Mouse (Mus musculus): ENCODE measurements at regions not wholly inside any gene's neighbourhood (a gene's known extent, or its start where the extent isn't known, plus 50 kb on each side); places are given as distances from the start of the nearest gene placed in this dataset.

GRCm38 (mm10) chr12:54454606-54455005, 201.8 kb downstream of the Sptssa start:
- no peak for DNase-seq (ENCODE audit: low read depth)

- no peak for DNase-seq (ENCODE audit: low read depth)
Measured at GRCm38 (mm10) chr12:54453343-54453742, 203.0 kb downstream of the Sptssa start.

GRCm38 (mm10) chr12:54450369-54450768, 206.0 kb downstream of the Sptssa start:
- no peak for DNase-seq (ENCODE audit: low read depth)

DNA sequence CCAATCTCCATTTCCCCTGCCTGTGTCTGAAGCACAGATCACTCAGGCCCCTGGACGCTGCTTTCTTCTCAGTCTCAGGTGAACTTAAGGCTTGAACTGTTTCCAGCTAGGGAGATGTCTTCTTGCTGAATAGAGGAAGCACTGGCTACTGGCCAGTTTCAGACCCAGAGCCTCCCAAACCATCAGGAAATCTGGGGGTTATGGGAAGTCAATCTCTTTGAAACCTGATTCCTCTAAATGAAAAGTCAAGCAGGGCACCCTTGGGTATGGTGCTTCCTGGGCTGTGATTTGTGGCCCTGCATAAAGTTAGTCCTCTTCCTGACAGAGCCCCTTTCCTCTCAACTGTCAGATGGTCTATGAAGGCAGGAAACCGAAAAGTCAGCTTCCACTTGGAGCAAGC, 208.2 kb downstream of the Sptssa start:
- no peak for DNase-seq (ENCODE audit: low read depth)

- DNase-seq (ENCODE audit: low read depth), result no peak
Measured at GRCm38 (mm10) chr12:54447354-54447753, 209.0 kb downstream of the Sptssa start.

DNA sequence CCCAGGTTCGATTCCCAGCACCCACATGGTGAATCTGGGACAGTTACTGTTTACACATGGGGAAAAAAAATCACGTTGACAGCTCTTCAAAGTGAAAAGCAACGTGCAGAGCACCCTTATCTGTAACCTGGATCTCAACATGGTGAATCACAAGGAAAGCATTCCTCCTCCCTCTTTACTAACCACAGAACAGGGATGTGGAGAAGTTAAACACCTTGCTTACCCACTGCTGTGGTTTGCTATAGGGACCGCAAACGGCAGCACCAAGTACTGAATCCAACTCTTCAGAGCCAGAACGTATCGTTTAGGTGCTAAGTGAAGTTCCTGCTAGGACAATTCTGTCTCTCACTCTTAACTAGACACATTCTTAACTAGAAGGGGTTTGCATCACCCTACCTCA, 210.0 kb downstream of the Sptssa start:
- no peak for DNase-seq (ENCODE audit: low read depth)

- no peak for DNase-seq (ENCODE audit: low read depth)
Measured at GRCm38 (mm10) chr12:54444416-54444815, 212.0 kb downstream of the Sptssa start.

GRCm38 (mm10) chr12:54443285-54443684, 213.1 kb downstream of the Sptssa start:
- no peak for DNase-seq (ENCODE audit: low read depth)

- DNase-seq (ENCODE audit: low read depth), result no peak
Measured at GRCm38 (mm10) chr12:54442408-54442807, 214.0 kb downstream of the Sptssa start.

- DNase-seq (ENCODE audit: low read depth), result no peak
Measured at GRCm38 (mm10) chr12:54440851-54441593, 215.4 kb downstream of the Sptssa start.

- no peak for DNase-seq (ENCODE audit: low read depth)
Measured at GRCm38 (mm10) chr12:54438793-54439192, 217.6 kb downstream of the Sptssa start.

- no peak for DNase-seq (ENCODE audit: low read depth)
Measured at GRCm38 (mm10) chr12:54425236-54425635, 221.6 kb upstream of the Egln3 start.

DNA sequence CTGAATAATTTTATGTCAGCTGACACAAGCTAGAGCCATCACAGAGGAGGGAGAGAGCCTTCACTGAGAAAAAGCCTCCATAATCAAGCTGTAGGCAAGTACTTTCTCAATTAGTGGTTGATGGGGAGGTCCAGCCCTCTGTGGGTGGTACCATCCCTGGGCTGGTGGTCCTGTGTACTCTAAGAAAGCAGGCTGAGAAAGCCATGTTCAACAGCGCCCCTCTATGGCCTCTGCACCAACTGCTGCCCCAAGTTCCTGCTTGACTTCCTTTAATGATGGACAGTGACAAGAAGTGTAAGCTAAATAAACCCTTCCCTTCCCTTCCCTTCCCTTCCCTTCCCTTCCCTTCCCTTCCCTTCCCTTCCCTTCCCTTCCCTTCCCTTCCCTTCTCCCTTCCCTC, 211.2 kb upstream of the Egln3 start:
- no peak for DNase-seq (ENCODE audit: low read depth)

- DNase-seq (ENCODE audit: low read depth), result no peak
Measured at GRCm38 (mm10) chr12:54414201-54414600, 210.5 kb upstream of the Egln3 start.

DNA sequence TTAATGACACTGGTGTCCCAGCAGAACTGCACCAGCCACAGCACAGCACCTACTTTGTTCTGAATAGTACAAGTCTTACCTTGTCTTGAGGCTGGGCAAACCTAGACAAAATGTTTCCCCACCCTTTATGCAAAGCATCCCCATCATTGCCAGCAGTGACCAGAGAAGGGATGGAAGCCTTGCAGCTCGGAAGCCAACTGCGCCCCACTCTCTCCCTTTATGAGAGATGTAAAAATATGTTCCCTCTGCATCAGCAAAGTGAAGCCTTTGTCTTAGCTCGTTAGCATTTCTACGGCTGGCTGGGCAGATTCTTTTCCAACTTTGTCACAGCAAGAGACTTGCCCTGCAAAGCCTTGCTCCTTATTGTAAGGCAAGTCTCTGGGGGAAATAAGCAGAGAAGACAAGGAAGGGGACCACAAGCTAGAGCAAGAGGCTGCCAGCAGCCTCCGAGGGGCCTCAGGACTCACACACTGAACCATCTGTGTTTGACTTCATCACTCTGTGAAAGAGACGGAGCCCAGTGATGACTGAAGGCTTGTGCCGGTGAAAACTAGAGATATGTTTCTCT, 206.5 kb upstream of the Egln3 start:
- no peak for DNase-seq (ENCODE audit: low read depth)

DNA sequence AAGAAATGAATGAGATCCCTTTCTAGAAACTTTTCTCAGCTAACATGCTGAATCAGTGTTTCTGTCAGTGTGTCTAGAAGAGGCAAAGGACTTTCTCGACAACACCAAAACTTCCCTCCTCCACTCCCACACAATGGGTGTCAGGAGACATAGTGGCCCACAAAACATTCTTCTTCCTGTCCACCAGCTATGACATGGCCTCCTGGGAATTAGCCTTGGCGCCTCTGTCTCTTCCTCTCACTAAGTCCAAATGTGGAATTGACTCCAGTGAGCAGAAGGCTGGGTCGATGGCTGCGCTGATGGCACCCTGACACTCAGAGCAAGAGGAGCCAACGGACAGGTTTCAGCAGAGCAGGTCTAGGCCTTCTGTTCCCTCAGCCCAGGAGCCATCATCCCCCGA, 205.2 kb upstream of the Egln3 start:
- DNase-seq (ENCODE audit: low read depth), result no peak

DNA sequence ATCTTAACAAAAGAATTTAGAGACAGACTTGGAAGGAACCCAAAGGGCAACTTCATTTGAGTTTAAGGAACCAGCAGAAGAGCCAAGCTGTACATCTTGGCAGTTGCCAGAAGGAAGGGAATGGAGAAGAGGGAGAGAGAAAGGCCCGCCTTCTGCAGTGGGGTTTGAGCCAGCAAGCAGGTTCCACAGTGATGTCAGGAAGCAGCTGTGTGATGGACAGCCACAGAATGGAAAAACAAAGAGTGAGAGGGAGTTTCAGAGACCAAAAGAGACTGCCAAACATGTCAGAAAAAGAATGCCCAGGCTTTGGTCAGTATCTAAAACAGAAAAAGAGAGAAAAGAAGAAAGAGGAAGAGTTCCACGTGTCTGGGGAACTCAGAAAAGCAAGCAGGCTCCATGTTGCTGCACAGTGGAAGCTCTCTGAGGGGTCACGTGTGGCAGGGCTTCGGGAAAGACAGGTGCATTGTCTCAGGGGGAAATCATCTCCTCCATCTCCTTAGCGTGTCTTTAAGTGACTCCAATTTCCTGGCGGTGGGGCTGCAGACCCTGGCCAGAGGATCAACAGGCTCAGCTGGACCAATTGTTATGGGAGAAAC, 203.7 kb upstream of the Egln3 start:
- no peak for DNase-seq (ENCODE audit: low read depth)

DNA sequence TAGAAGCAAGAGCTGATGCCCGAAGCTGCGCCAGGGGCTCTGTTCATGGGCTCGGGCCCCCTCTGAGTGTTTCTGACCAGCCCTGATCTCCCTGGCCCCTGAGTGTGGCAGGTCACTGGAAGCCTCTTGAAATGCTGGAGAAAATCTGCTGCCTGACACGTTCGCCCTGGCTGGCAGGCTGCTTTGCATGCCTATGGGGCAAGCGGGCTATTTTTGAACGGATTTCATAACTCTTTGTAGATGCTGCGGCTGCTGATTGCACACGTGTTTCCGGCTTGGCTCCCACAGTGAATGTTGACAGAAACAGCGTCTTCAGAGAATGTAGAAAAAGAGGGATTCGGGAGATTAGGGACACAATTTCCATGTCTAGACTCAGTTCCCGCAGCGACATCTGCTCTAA, 201.4 kb upstream of the Egln3 start:
- peak; percentile 26 for DNase-seq (ENCODE audit: low read depth)

GRCm38 (mm10) chr12:54402591-54402990, 198.9 kb upstream of the Egln3 start:
- no peak for DNase-seq (ENCODE audit: low read depth)

DNA sequence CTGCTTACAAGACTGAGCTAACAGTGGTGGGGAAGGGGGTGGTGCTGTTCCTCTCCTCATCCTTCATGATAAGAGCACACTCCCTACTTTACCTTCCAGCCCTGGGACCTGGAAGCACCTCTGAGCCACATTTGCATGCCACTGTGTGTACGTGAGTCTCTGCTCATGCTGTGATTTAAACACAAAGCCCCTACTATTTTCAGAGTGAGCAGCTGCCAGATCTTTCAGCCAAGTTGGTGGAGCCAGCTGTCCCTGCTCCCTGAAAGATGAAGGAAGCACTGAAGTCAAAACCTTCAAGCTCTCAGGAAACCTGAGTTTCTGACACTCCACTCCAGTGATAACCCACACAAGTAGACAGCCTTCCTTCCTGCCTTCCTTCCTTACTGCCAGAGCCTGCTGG, 198.0 kb upstream of the Egln3 start:
- no peak for DNase-seq (ENCODE audit: low read depth)

- no peak for DNase-seq (ENCODE audit: low read depth)
Measured at GRCm38 (mm10) chr12:54400084-54400483, 196.4 kb upstream of the Egln3 start.

DNA sequence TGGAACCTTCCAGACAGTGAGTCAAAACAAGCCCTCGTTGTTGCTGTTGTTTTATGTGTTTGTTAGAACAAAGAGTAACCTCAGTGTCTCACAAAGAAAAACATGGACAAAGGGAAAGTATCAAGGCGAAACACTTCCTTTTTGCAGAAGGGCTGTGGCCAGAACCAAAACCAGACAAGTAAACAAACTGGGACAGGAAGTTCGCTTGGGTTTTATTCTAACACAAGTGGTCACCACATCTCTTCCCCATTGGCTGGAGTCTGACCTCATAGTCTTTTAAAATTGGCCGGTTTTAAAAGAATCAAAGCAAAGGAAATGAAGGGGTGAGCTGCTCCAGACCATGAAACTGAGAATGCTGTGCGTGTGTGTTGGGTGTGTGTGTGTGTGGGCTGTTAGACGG, 194.4 kb upstream of the Egln3 start:
- no peak for DNase-seq (ENCODE audit: low read depth)

GRCm38 (mm10) chr12:54396952-54397351, 193.3 kb upstream of the Egln3 start:
- no peak for DNase-seq (ENCODE audit: low read depth)

DNA sequence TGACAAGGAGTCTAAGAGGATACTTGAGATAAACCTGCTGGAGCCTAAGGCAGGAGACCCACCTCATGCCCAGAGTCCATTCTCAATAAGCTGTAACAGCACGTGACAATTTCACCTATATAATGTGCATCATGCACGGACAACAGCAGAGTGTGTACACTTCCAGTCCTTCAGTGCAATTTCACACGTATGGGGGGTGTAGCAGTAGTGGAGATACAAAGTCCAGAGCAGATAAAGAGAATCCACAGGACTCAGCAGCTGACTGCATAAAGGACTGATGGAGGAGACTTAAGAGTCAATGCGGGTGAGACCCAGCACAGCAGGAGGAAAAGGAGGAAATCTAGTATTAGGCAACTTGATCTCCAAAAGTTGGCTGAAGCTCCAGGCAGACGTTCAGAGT, 192.7 kb upstream of the Egln3 start:
- DNase-seq (ENCODE audit: low read depth), result no peak
